Mouse (Mus musculus) liver, adult 2 months (tissue): ENCODE results near the gene Poglut1.

Experiments used
- CTCF ChIP-seq: fragments of 200-500 bp; IDR thresholded peaks from 2 replicates; pipeline ENCODE4 v1.5.1; 2011; ENCODE audit warnings: low read depth, low read length, control low read depth
- POLR2A ChIP-seq: fragments of 200-500 bp; IDR thresholded peaks from 2 replicates; pipeline ENCODE4 v1.6.1; 2011; ENCODE audit warnings: low read length, control low read depth; ENCODE audit not compliant: insufficient read depth; ENCODE audit errors: extremely low read depth

DNA sequence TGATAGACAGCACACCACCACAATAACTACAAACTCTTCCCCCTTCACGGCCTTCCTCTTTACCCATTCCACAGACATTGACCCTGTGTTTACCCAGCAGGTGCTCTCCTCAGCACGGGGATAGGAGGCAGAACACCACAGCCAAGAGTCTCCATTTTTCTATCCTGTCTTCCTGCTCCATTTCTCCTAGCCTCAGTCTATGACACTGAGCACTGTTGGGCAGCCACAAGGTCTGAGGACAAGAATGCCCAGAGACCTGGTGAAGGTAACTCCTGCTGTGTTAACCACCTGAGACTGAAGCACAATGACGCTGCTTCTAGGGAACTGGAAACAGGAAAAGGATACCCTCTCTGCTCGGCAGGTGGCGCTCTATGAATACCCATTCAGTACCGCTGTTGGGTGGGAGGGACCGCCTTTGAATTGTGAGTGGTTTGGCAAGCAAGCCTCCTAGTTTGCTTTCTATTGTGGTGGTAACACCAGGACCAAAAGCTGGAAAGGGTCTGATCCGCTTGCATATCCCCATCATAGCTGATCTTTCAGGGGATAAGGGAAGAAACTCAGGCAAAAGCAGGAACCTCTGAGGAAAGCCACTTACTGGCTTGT lies 13.4 kb downstream of the Poglut1 start:
- TF ChIP-seq CTCF (peak; percentile 82), POLR2A (no peak)
